Mouse (Mus musculus): ENCODE measurements at regions not wholly inside any gene's neighbourhood (a gene's known extent, or its start where the extent isn't known, plus 50 kb on each side); places are given as distances from the start of the nearest gene placed in this dataset.
A peak's percentile ranks its signal among the peaks of the same experiment; 100 is the strongest.

GRCm38 (mm10) chr8:74639276-74639675 is 233.7 kb upstream of the Isx start:
- DNase-seq (ENCODE audit: low read depth, low spot score), result no peak

GRCm38 (mm10) chr8:74640636-74641035 is 232.3 kb upstream of the Isx start:
- DNase-seq (ENCODE audit: low read depth, low spot score), result no peak

GRCm38 (mm10) chr8:74659950-74660349 is 213.0 kb upstream of the Isx start:
- DNase-seq (ENCODE audit: low read depth, low spot score), result no peak

- no peak for DNase-seq (ENCODE audit: low read depth, low spot score)
Measured at GRCm38 (mm10) chr8:74688342-74688741, 184.6 kb upstream of the Isx start.

- DNase-seq (ENCODE audit: low read depth, low spot score), result no peak
Measured at GRCm38 (mm10) chr8:74696001-74696400, 177.0 kb upstream of the Isx start.

- no peak for DNase-seq (ENCODE audit: low read depth, low spot score)
Measured at GRCm38 (mm10) chr8:74697317-74697716, 175.7 kb upstream of the Isx start.

- no peak for DNase-seq (ENCODE audit: low read depth, low spot score)
Measured at GRCm38 (mm10) chr8:74712617-74713016, 160.4 kb upstream of the Isx start.

GRCm38 (mm10) chr8:74716030-74716429 is 156.9 kb upstream of the Isx start:
- no peak for DNase-seq (ENCODE audit: low read depth, low spot score)

GRCm38 (mm10) chr8:74764728-74765127 is 108.2 kb upstream of the Isx start:
- no peak for DNase-seq (ENCODE audit: low read depth, low spot score)

- no peak for DNase-seq (ENCODE audit: low read depth, low spot score)
Measured at GRCm38 (mm10) chr8:74775549-74775948, 97.4 kb upstream of the Isx start.

GRCm38 (mm10) chr8:74781087-74781486 is 91.9 kb upstream of the Isx start:
- no peak for DNase-seq (ENCODE audit: low read depth, low spot score)

- DNase-seq (ENCODE audit: low read depth, low spot score), result peak; percentile 50
Measured at GRCm38 (mm10) chr8:74808685-74809084, 64.3 kb upstream of the Isx start.

- DNase-seq (ENCODE audit: low read depth, low spot score), result no peak
Measured at GRCm38 (mm10) chr8:74810054-74810453, 62.9 kb upstream of the Isx start.

GRCm38 (mm10) chr8:74818434-74818833 is 54.5 kb upstream of the Isx start:
- DNase-seq (ENCODE audit: low read depth, low spot score), result no peak

GRCm38 (mm10) chr8:74820716-74821115 is 52.3 kb upstream of the Isx start:
- DNase-seq (ENCODE audit: low read depth, low spot score), result no peak

GRCm38 (mm10) chr8:74822288-74822687 is 50.7 kb upstream of the Isx start:
- DNase-seq (ENCODE audit: low read depth, low spot score), result peak; percentile 24
